Mouse (Mus musculus) right cerebral cortex, adult 18-20 months (tissue): ENCODE measurements around the gene Slc1a2.

Experiments used
- DNase-seq: peaks from one replicate; pipeline ENCODE4 v3.0.0; 2022; ENCODE audit warnings: mixed read lengths

Gene Slc1a2

GRCm38 (mm10) chr2:102658163-102658660 lies at the start of gene Slc1a2:
Gene Slc1a2 (plus strand): TSS chr2:102658659.
- peak; percentile 83 for DNase-seq

- no peak for DNase-seq
These were observed 48.0 kb upstream of the Slc1a2 start for GRCm38 (mm10) chr2:102610485-102610884.

- no peak for DNase-seq
These were observed 41.8 kb upstream of the Slc1a2 start for GRCm38 (mm10) chr2:102616637-102617036.

GRCm38 (mm10) chr2:102620744-102621429 lies 37.6 kb upstream of the Slc1a2 start:
- peak; percentile 45 for DNase-seq

GRCm38 (mm10) chr2:102622176-102622575 lies 36.3 kb upstream of the Slc1a2 start:
- no peak for DNase-seq

GRCm38 (mm10) chr2:102622943-102623342 lies 35.5 kb upstream of the Slc1a2 start:
- no peak for DNase-seq

- no peak for DNase-seq
These were observed 33.9 kb upstream of the Slc1a2 start for GRCm38 (mm10) chr2:102624538-102624937.

- no peak for DNase-seq
These were observed 26.1 kb upstream of the Slc1a2 start for GRCm38 (mm10) chr2:102632361-102632760.

GRCm38 (mm10) chr2:102634010-102634409 lies 24.4 kb upstream of the Slc1a2 start:
- DNase-seq, result no peak

GRCm38 (mm10) chr2:102635523-102636060 lies 22.9 kb upstream of the Slc1a2 start:
- no peak for DNase-seq

GRCm38 (mm10) chr2:102636116-102636600 lies 22.3 kb upstream of the Slc1a2 start:
- no peak for DNase-seq

- DNase-seq, result no peak
These were observed 20.3 kb upstream of the Slc1a2 start for GRCm38 (mm10) chr2:102638140-102638539.

- no peak for DNase-seq
These were observed 19.8 kb upstream of the Slc1a2 start for GRCm38 (mm10) chr2:102638690-102639089.

GRCm38 (mm10) chr2:102648845-102649500 lies 9.5 kb upstream of the Slc1a2 start:
- peak; percentile 81 for DNase-seq

- DNase-seq, result no peak
These were observed 8.1 kb upstream of the Slc1a2 start for GRCm38 (mm10) chr2:102650322-102650721.

- no peak for DNase-seq
These were observed 2.3 kb upstream of the Slc1a2 start for GRCm38 (mm10) chr2:102655966-102656725.

- peak; percentile 78 for DNase-seq
These were observed 733 bp upstream of the Slc1a2 start for GRCm38 (mm10) chr2:102657726-102658125.

GRCm38 (mm10) chr2:102658661-102659520 lies 432 bp downstream of the Slc1a2 start:
- peak; percentile 80 for DNase-seq

GRCm38 (mm10) chr2:102659521-102659830 lies 1.0 kb downstream of the Slc1a2 start:
- no peak for DNase-seq

GRCm38 (mm10) chr2:102661052-102661451 lies 2.6 kb downstream of the Slc1a2 start:
- no peak for DNase-seq

GRCm38 (mm10) chr2:102662911-102663310 lies 4.5 kb downstream of the Slc1a2 start:
- DNase-seq, result no peak

- no peak for DNase-seq
These were observed 4.9 kb downstream of the Slc1a2 start for GRCm38 (mm10) chr2:102663339-102663738.
